Mouse (Mus musculus): ENCODE measurements around the gene Acss1. TPM values are rescaled to one million over a fixed set of nuclear protein-coding genes. Genes with fewer than 3 reads are reported as not detected.

The Acss1 gene
- total and polyA plus RNA-seq, 2 experiments = 0.29 to 0.83 TPM

- no peak for TF ChIP-seq CTCF (IDR thresholded peaks at IDR 0.05; ENCODE audit: low read depth, low read length)
- no peak for TF ChIP-seq POLR2A (IDR thresholded peaks at IDR 0.05; ENCODE audit: extremely low read depth, insufficient read depth, low read length)
- no peak overlapping the region for H3K4me3 ChIP-seq (ENCODE audit: insufficient read depth, low read depth, low read length)
- no peak for DNase-seq (ENCODE audit: extremely low read depth, low read depth, low spot score)
- H3K79me2 ChIP-seq (ENCODE audit: control insufficient read depth, insufficient read depth, low read length) = no peaks in the 10 kb centered on the region
- no peak overlapping the region for H3K9ac ChIP-seq (ENCODE audit: low read depth, low read length)
- H3K36me3 ChIP-seq (ENCODE audit: control insufficient read depth, insufficient read depth, low read length) = no peaks in the 10 kb centered on the region
- H3K27ac ChIP-seq (replicated peaks; ENCODE audit: insufficient read depth, low read depth, low read length) = no peak overlapping the region
- no peaks in the 10 kb centered on the region for H3K4me1 ChIP-seq (ENCODE audit: control insufficient read depth, insufficient read depth, low read length)
- WGBS = 82% methylated on average over 1 of the region's 1 CpGs
- H3K27me3 ChIP-seq (ENCODE audit: control insufficient read depth, insufficient read depth, low read length) = no peaks in the 10 kb centered on the region
Measured at GRCm38 (mm10) chr2:150643166-150643565, 25.1 kb downstream of the Acss1 start.

GRCm38 (mm10) chr2:150638370-150638733 lies 29.9 kb downstream of the Acss1 start:
- H3K27ac ChIP-seq (replicated peaks; ENCODE audit: insufficient read depth, low read depth, low read length) = no peak overlapping the region
- H3K4me1 ChIP-seq (ENCODE audit: control insufficient read depth, insufficient read depth, low read length) = no peaks in the 10 kb centered on the region
- DNase-seq (ENCODE audit: extremely low read depth, low read depth, low spot score) = no peak
- WGBS = 74% methylated on average over 2 of the region's 2 CpGs
- TF ChIP-seq POLR2A (IDR thresholded peaks at IDR 0.05; ENCODE audit: extremely low read depth, insufficient read depth, low read length) = no peak
- no peak for TF ChIP-seq CTCF (IDR thresholded peaks at IDR 0.05; ENCODE audit: low read depth, low read length)
- no peaks in the 10 kb centered on the region for H3K27me3 ChIP-seq (ENCODE audit: control insufficient read depth, insufficient read depth, low read length)
- H3K4me3 ChIP-seq (ENCODE audit: insufficient read depth, low read depth, low read length) = no peak overlapping the region
- no peaks in the 10 kb centered on the region for H3K36me3 ChIP-seq (ENCODE audit: control insufficient read depth, insufficient read depth, low read length)
- no peaks in the 10 kb centered on the region for H3K79me2 ChIP-seq (ENCODE audit: control insufficient read depth, insufficient read depth, low read length)
- H3K9ac ChIP-seq (ENCODE audit: low read depth, low read length) = no peak overlapping the region

GRCm38 (mm10) chr2:150637702-150638369 lies 30.5 kb downstream of the Acss1 start:
- no peaks in the 10 kb centered on the region for H3K36me3 ChIP-seq (ENCODE audit: control insufficient read depth, insufficient read depth, low read length)
- no peak overlapping the region for H3K27ac ChIP-seq (replicated peaks; ENCODE audit: insufficient read depth, low read depth, low read length)
- no peaks in the 10 kb centered on the region for H3K79me2 ChIP-seq (ENCODE audit: control insufficient read depth, insufficient read depth, low read length)
- DNase-seq (ENCODE audit: extremely low read depth, low read depth, low spot score) = no peak
- H3K4me3 ChIP-seq (ENCODE audit: insufficient read depth, low read depth, low read length) = no peak overlapping the region
- H3K27me3 ChIP-seq (ENCODE audit: control insufficient read depth, insufficient read depth, low read length) = no peaks in the 10 kb centered on the region
- 82% methylated on average over 6 of the region's 6 CpGs for WGBS
- no peak for TF ChIP-seq POLR2A (IDR thresholded peaks at IDR 0.05; ENCODE audit: extremely low read depth, insufficient read depth, low read length)
- H3K4me1 ChIP-seq (ENCODE audit: control insufficient read depth, insufficient read depth, low read length) = no peaks in the 10 kb centered on the region
- no peak overlapping the region for H3K9ac ChIP-seq (ENCODE audit: low read depth, low read length)

- no peak for TF ChIP-seq CTCF (IDR thresholded peaks at IDR 0.05; ENCODE audit: low read depth, low read length)
- no peak for TF ChIP-seq POLR2A (IDR thresholded peaks at IDR 0.05; ENCODE audit: extremely low read depth, insufficient read depth, low read length)
- H3K27me3 ChIP-seq (ENCODE audit: control insufficient read depth, insufficient read depth, low read length) = no peaks in the 10 kb centered on the region
- no peaks in the 10 kb centered on the region for H3K79me2 ChIP-seq (ENCODE audit: control insufficient read depth, insufficient read depth, low read length)
- no peaks in the 10 kb centered on the region for H3K36me3 ChIP-seq (ENCODE audit: control insufficient read depth, insufficient read depth, low read length)
- WGBS = 74% methylated on average over 3 of the region's 3 CpGs
- H3K9ac ChIP-seq (ENCODE audit: low read depth, low read length) = no peak overlapping the region
- no peak for DNase-seq (ENCODE audit: extremely low read depth, low read depth, low spot score)
- H3K27ac ChIP-seq (replicated peaks; ENCODE audit: insufficient read depth, low read depth, low read length) = no peak overlapping the region
- no peaks in the 10 kb centered on the region for H3K4me1 ChIP-seq (ENCODE audit: control insufficient read depth, insufficient read depth, low read length)
- H3K4me3 ChIP-seq (ENCODE audit: insufficient read depth, low read depth, low read length) = no peak overlapping the region
Measured at GRCm38 (mm10) chr2:150635877-150636446, 32.3 kb downstream of the Acss1 start.

GRCm38 (mm10) chr2:150629255-150629654 lies 39.0 kb downstream of the Acss1 start:
- no peak for DNase-seq (ENCODE audit: extremely low read depth, low read depth, low spot score)
- 86% methylated on average over 4 of the region's 4 CpGs for WGBS
- TF ChIP-seq POLR2A (IDR thresholded peaks at IDR 0.05; ENCODE audit: extremely low read depth, insufficient read depth, low read length) = no peak
- no peak for TF ChIP-seq CTCF (IDR thresholded peaks at IDR 0.05; ENCODE audit: low read depth, low read length)
- no peak overlapping the region for H3K4me3 ChIP-seq (ENCODE audit: insufficient read depth, low read depth, low read length)
- H3K4me1 ChIP-seq (ENCODE audit: control insufficient read depth, insufficient read depth, low read length) = no peaks in the 10 kb centered on the region
- no peak overlapping the region for H3K27ac ChIP-seq (replicated peaks; ENCODE audit: insufficient read depth, low read depth, low read length)
- no peaks in the 10 kb centered on the region for H3K36me3 ChIP-seq (ENCODE audit: control insufficient read depth, insufficient read depth, low read length)
- H3K27me3 ChIP-seq (ENCODE audit: control insufficient read depth, insufficient read depth, low read length) = no peaks in the 10 kb centered on the region
- H3K79me2 ChIP-seq (ENCODE audit: control insufficient read depth, insufficient read depth, low read length) = no peaks in the 10 kb centered on the region
- no peak overlapping the region for H3K9ac ChIP-seq (ENCODE audit: low read depth, low read length)

GRCm38 (mm10) chr2:150627140-150627539 lies 41.2 kb downstream of the Acss1 start:
- Histone ChIP-seq H3K27me3 (ENCODE audit: control insufficient read depth, insufficient read depth, low read length) (no peaks in the 10 kb centered on the region), H3K4me1 (ENCODE audit: control insufficient read depth, insufficient read depth, low read length) (no peaks in the 10 kb centered on the region), H3K4me3 (ENCODE audit: insufficient read depth, low read depth, low read length) (no peak overlapping the region), H3K9ac (ENCODE audit: low read depth, low read length) (no peak overlapping the region), H3K79me2 (ENCODE audit: control insufficient read depth, insufficient read depth, low read length) (no peaks in the 10 kb centered on the region), H3K36me3 (ENCODE audit: control insufficient read depth, insufficient read depth, low read length) (no peaks in the 10 kb centered on the region), H3K27ac (replicated peaks; ENCODE audit: insufficient read depth, low read depth, low read length) (no peak overlapping the region)
- no peak for DNase-seq (ENCODE audit: extremely low read depth, low read depth, low spot score)
- TF ChIP-seq POLR2A (IDR thresholded peaks at IDR 0.05; ENCODE audit: extremely low read depth, insufficient read depth, low read length) (no peak), CTCF (IDR thresholded peaks at IDR 0.05; ENCODE audit: low read depth, low read length) (no peak)
- WGBS = 73% methylated on average over 6 of the region's 6 CpGs

Measured in liver, adult 2 months (tissue).